Mouse (Mus musculus): ENCODE measurements at regions not wholly inside any gene's neighbourhood (a gene's known extent, or its start where the extent isn't known, plus 50 kb on each side); places are given as distances from the start of the nearest gene placed in this dataset.

DNA sequence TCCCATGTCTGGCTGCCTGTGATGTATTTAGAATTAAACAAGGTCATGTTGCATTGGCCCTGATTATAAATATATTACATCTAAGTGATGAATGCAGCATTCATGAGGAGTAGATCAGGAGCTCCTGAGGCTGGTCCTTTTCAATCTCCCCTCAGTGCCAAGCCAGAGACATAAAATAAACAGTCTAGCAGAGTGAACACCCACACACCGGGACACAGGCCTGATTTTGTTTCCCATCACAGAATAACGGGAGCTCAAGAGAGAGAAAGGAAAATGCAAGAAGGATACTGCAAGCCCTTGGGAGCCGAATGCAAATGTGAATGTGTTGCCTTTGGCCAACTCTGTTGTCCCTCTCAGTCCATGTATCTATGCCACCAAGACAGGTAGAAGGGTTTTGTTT, 84.1 kb upstream of the Gm11232 start:
- DNase-seq (ENCODE audit: low spot score): no peak
- Histone ChIP-seq H3K4me2 (replicated peaks; ENCODE audit: low read depth, low read length, severe bottlenecking) (no peak overlapping the region), H3K36me3 (ENCODE audit: control insufficient read depth, insufficient read depth, low read length) (no peaks in the 10 kb centered on the region), H3K9me3 (ENCODE audit: control insufficient read depth, low read length) (no peaks in the 10 kb centered on the region), H3K4me3 (replicated peaks; ENCODE audit: low read length) (no peak overlapping the region), H3K27ac (replicated peaks; ENCODE audit: low read depth, low read length) (no peak overlapping the region), H3K9ac (ENCODE audit: low read depth, low read length, severe bottlenecking) (no peak overlapping the region), H3K4me1 (ENCODE audit: control insufficient read depth, insufficient read depth, low read length) (0 out of 2 replicates have a peak, but pooled peaks cover 4% of the 10 kb centered on the region), H3K27me3 (ENCODE audit: control insufficient read depth, insufficient read depth, low read length) (no peaks in the 10 kb centered on the region)
- WGBS: 68% methylated on average over 3 of the region's 3 CpGs
- no peak for ATAC-seq (ENCODE audit: low FRiP score, low read depth)
- no peak for TF ChIP-seq POLR2A (IDR thresholded peaks at IDR 0.05; ENCODE audit: borderline replicate concordance, extremely low read depth, insufficient read depth, insufficient read length)

DNA sequence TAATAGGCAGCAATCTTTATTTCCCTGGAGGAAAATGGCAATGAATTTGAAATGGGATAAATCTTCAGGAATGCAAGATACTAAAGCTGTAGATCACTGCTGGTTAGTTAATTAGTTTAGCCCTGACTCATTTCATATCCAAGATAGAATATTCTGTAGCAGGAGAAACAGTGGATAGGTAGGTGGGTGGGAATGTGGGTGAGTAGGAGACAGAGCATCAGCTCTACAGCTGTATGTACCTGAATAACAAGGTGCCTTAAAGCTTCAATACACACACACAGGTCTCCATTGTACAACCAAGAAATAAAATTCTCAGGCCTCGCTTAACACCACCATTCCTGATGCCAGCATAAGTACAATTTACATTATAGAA, 83.0 kb upstream of the Gm11232 start:
- Histone ChIP-seq H3K36me3 (ENCODE audit: control insufficient read depth, insufficient read depth, low read length) (no peaks in the 10 kb centered on the region), H3K4me2 (replicated peaks; ENCODE audit: low read depth, low read length, severe bottlenecking) (no peak overlapping the region), H3K27me3 (ENCODE audit: control insufficient read depth, insufficient read depth, low read length) (no peaks in the 10 kb centered on the region), H3K27ac (replicated peaks; ENCODE audit: low read depth, low read length) (no peak overlapping the region), H3K4me1 (ENCODE audit: control insufficient read depth, insufficient read depth, low read length) (0 out of 2 replicates have a peak, but pooled peaks cover 4% of the 10 kb centered on the region), H3K9me3 (ENCODE audit: control insufficient read depth, low read length) (no peaks in the 10 kb centered on the region), H3K9ac (ENCODE audit: low read depth, low read length, severe bottlenecking) (no peak overlapping the region), H3K4me3 (replicated peaks; ENCODE audit: low read length) (no peak overlapping the region)
- ATAC-seq (ENCODE audit: low FRiP score, low read depth) (no peak), DNase-seq (ENCODE audit: low spot score) (no peak)
- no peak for TF ChIP-seq POLR2A (IDR thresholded peaks at IDR 0.05; ENCODE audit: borderline replicate concordance, extremely low read depth, insufficient read depth, insufficient read length)
- WGBS: 78% methylated on average over 1 of the region's 1 CpGs

GRCm38 (mm10) chr4:71839803-71840773, 82.3 kb upstream of the Gm11232 start:
- Histone ChIP-seq H3K4me2 (replicated peaks; ENCODE audit: low read depth, low read length, severe bottlenecking) (no peak overlapping the region), H3K36me3 (ENCODE audit: control insufficient read depth, insufficient read depth, low read length) (no peaks in the 10 kb centered on the region), H3K27me3 (ENCODE audit: control insufficient read depth, insufficient read depth, low read length) (no peaks in the 10 kb centered on the region), H3K4me1 (ENCODE audit: control insufficient read depth, insufficient read depth, low read length) (0 out of 2 replicates have a peak, but pooled peaks cover 4% of the 10 kb centered on the region), H3K9ac (ENCODE audit: low read depth, low read length, severe bottlenecking) (no peak overlapping the region), H3K27ac (replicated peaks; ENCODE audit: low read depth, low read length) (no peak overlapping the region), H3K9me3 (ENCODE audit: control insufficient read depth, low read length) (no peaks in the 10 kb centered on the region), H3K4me3 (replicated peaks; ENCODE audit: low read length) (no peak overlapping the region)
- no peak for TF ChIP-seq POLR2A (IDR thresholded peaks at IDR 0.05; ENCODE audit: borderline replicate concordance, extremely low read depth, insufficient read depth, insufficient read length)
- no peak for DNase-seq (ENCODE audit: low spot score)
- no peak for ATAC-seq (ENCODE audit: low FRiP score, low read depth)
- 59% methylated on average over 5 of the region's 5 CpGs for WGBS

- TF ChIP-seq POLR2A (IDR thresholded peaks at IDR 0.05; ENCODE audit: borderline replicate concordance, extremely low read depth, insufficient read depth, insufficient read length): no peak
- Histone ChIP-seq H3K9me3 (ENCODE audit: control insufficient read depth, low read length) (no peaks in the 10 kb centered on the region), H3K36me3 (ENCODE audit: control insufficient read depth, insufficient read depth, low read length) (no peaks in the 10 kb centered on the region), H3K27ac (replicated peaks; ENCODE audit: low read depth, low read length) (no peak overlapping the region), H3K9ac (ENCODE audit: low read depth, low read length, severe bottlenecking) (no peak overlapping the region), H3K4me3 (replicated peaks; ENCODE audit: low read length) (no peak overlapping the region), H3K27me3 (ENCODE audit: control insufficient read depth, insufficient read depth, low read length) (no peaks in the 10 kb centered on the region), H3K4me2 (replicated peaks; ENCODE audit: low read depth, low read length, severe bottlenecking) (no peak overlapping the region), H3K4me1 (ENCODE audit: control insufficient read depth, insufficient read depth, low read length) (0 out of 2 replicates have a peak, but pooled peaks cover 4% of the 10 kb centered on the region)
- 43% methylated on average over 3 of the region's 3 CpGs for WGBS
- ATAC-seq (ENCODE audit: low FRiP score, low read depth) (peak; percentile 82), DNase-seq (ENCODE audit: low spot score) (peak; percentile 67)
Observed at GRCm38 (mm10) chr4:71839134-71839802, 81.5 kb upstream of the Gm11232 start.

- no peaks in the 10 kb centered on the region for H3K27me3 ChIP-seq (ENCODE audit: control insufficient read depth, insufficient read depth, low read length)
- no peaks in the 10 kb centered on the region for H3K9me3 ChIP-seq (ENCODE audit: control insufficient read depth, low read length)
- no peak overlapping the region for H3K9ac ChIP-seq (ENCODE audit: low read depth, low read length, severe bottlenecking)
- 27% methylated on average over 1 of the region's 1 CpGs for WGBS
- DNase-seq (ENCODE audit: low spot score) (peak; percentile 56), ATAC-seq (ENCODE audit: low FRiP score, low read depth) (peak; percentile 69; the same call in 1 of the 2 replicates)
- no peak overlapping the region for H3K4me2 ChIP-seq (replicated peaks; ENCODE audit: low read depth, low read length, severe bottlenecking)
- no peak for TF ChIP-seq POLR2A (IDR thresholded peaks at IDR 0.05; ENCODE audit: borderline replicate concordance, extremely low read depth, insufficient read depth, insufficient read length)
- no peak overlapping the region for H3K27ac ChIP-seq (replicated peaks; ENCODE audit: low read depth, low read length)
- H3K4me1 ChIP-seq (ENCODE audit: control insufficient read depth, insufficient read depth, low read length): 0 out of 2 replicates have a peak, but pooled peaks cover 4% of the 10 kb centered on the region
- no peaks in the 10 kb centered on the region for H3K36me3 ChIP-seq (ENCODE audit: control insufficient read depth, insufficient read depth, low read length)
- H3K4me3 ChIP-seq (replicated peaks; ENCODE audit: low read length): no peak overlapping the region
Observed at GRCm38 (mm10) chr4:71835737-71836136, 78.0 kb upstream of the Gm11232 start.
